Mouse (Mus musculus) lung, embryonic 15.5 days (tissue): ENCODE measurements around the gene Nhej1. TPM values are rescaled to one million over a fixed set of nuclear protein-coding genes. Genes with fewer than 3 reads are reported as not detected.

Source experiments
- ATAC-seq: fragments of 200-750 bp; cut with Nextera tagmentation; 2 replicates; pipeline ENCODE4 v1.8.0; 2017; ENCODE audit warnings: moderate number of reproducible peaks, borderline replicate concordance; ENCODE audit not compliant: low FRiP score, low TSS enrichment; ENCODE audit errors: extremely low read depth
- H3K27ac ChIP-seq: fragments of 300-500 bp; sonication (generic); 2 replicates; pipeline ENCODE4 v1.5.1; 2015; ENCODE audit warnings: moderate library complexity, mild to moderate bottlenecking, inconsistent platforms
- H3K27me3 ChIP-seq: fragments of 300-500 bp; sonication (generic); 2 replicates; pipeline ENCODE4 v1.6.1; 2015; ENCODE audit warnings: inconsistent platforms
- H3K36me3 ChIP-seq: fragments of 300-500 bp; sonication (generic); 2 replicates; pipeline ENCODE4 v1.6.1; 2015; ENCODE audit warnings: inconsistent platforms
- H3K4me1 ChIP-seq: fragments of 300-500 bp; sonication (generic); 2 replicates; pipeline ENCODE4 v1.6.1; 2015; ENCODE audit warnings: inconsistent platforms
- H3K4me2 ChIP-seq: fragments of 300-500 bp; sonication (generic); 2 replicates; pipeline ENCODE4 v1.6.1; 2015; ENCODE audit warnings: inconsistent platforms, mild to moderate bottlenecking, moderate library complexity
- H3K4me3 ChIP-seq: fragments of 300-500 bp; sonication (generic); 2 replicates; pipeline ENCODE4 v1.5.1; 2015; ENCODE audit warnings: mild to moderate bottlenecking, inconsistent platforms
- H3K9ac ChIP-seq: fragments of 300-500 bp; sonication (generic); 2 replicates; pipeline ENCODE4 v1.6.1; 2015; ENCODE audit warnings: inconsistent platforms
- H3K9me3 ChIP-seq: fragments of 300-500 bp; sonication (generic); 2 replicates; pipeline ENCODE4 v1.6.1; 2016; ENCODE audit warnings: inconsistent platforms
- WGBS: fragments of 180-500 bp; shearing (Covaris S2); methylation state at CpG from one replicate; pipeline ENCODE4 v1.1.7; 2015; 5-methylcytosine and 5-hydroxymethylcytosine counted together
- polyA plus RNA-seq: library from polyadenylated mRNA; unstranded; fragments of >200 nt; fragmentation: Nextera tagmentation; extraction: Ambion mirVana; gene quantifications from 2 replicates; pipeline ENCODE4 v1.2.1, GENCODE M21; 2015

Gene Nhej1
- polyA plus RNA-seq, 1 experiment from 2014 or later, result 10.4 TPM

GRCm38 (mm10) chr1:74947986-74948670, 176.9 kb downstream of the Nhej1 start:
- peak overlapping the region; percentile 57 for H3K4me2 ChIP-seq
- peaks cover 74% of the 10 kb centered on the region for H3K27me3 ChIP-seq
- H3K9ac ChIP-seq, result no peak overlapping the region
- H3K4me1 ChIP-seq, result peaks cover 38% of the 10 kb centered on the region
- H3K4me3 ChIP-seq, result peak overlapping the region; percentile 34
- no peak for ATAC-seq
- no peaks in the 10 kb centered on the region for H3K9me3 ChIP-seq
- H3K36me3 ChIP-seq, result no peaks in the 10 kb centered on the region
- 4% methylated on average over 40 of the region's 41 CpGs for WGBS
- H3K27ac ChIP-seq, result no peak overlapping the region

- peaks cover 18% of the 10 kb centered on the region for H3K27me3 ChIP-seq
- no peak overlapping the region for H3K4me2 ChIP-seq
- no peak overlapping the region for H3K4me3 ChIP-seq
- no peaks in the 10 kb centered on the region for H3K9me3 ChIP-seq
- no peaks in the 10 kb centered on the region for H3K36me3 ChIP-seq
- H3K9ac ChIP-seq, result no peak overlapping the region
- WGBS, result 44% methylated on average over 12 of the region's 12 CpGs
- ATAC-seq, result no peak
- H3K27ac ChIP-seq, result no peak overlapping the region
- no peaks in the 10 kb centered on the region for H3K4me1 ChIP-seq
Observed at GRCm38 (mm10) chr1:74941651-74942360, 183.2 kb downstream of the Nhej1 start.

- no peak for ATAC-seq
- 2% methylated on average over 3 of the region's 3 CpGs for WGBS
- H3K4me1 ChIP-seq, result 0 out of 2 replicates have a peak, but pooled peaks cover 2% of the 10 kb centered on the region
- no peaks in the 10 kb centered on the region for H3K9me3 ChIP-seq
- H3K27ac ChIP-seq, result no peak overlapping the region
- H3K4me3 ChIP-seq, result no peak overlapping the region
- peaks cover 20% of the 10 kb centered on the region; the same call in 1 of the 2 replicates for H3K27me3 ChIP-seq
- H3K4me2 ChIP-seq, result no peak overlapping the region
- no peaks in the 10 kb centered on the region for H3K36me3 ChIP-seq
- no peak overlapping the region for H3K9ac ChIP-seq
Observed at GRCm38 (mm10) chr1:74939762-74940161, 185.2 kb downstream of the Nhej1 start.

- H3K9me3 ChIP-seq, result no peaks in the 10 kb centered on the region
- H3K4me3 ChIP-seq, result no peak overlapping the region
- WGBS, result 48% methylated on average over 12 of the region's 12 CpGs
- H3K4me2 ChIP-seq, result no peak overlapping the region
- 0 out of 2 replicates have a peak, but pooled peaks cover 2% of the 10 kb centered on the region for H3K4me1 ChIP-seq
- ATAC-seq, result no peak
- no peaks in the 10 kb centered on the region for H3K36me3 ChIP-seq
- H3K27me3 ChIP-seq, result peaks cover 29% of the 10 kb centered on the region
- H3K27ac ChIP-seq, result no peak overlapping the region
- no peak overlapping the region for H3K9ac ChIP-seq
Observed at GRCm38 (mm10) chr1:74936221-74936830, 188.7 kb downstream of the Nhej1 start.

- 2% methylated on average over 18 of the region's 18 CpGs for WGBS
- peaks cover 28% of the 10 kb centered on the region for H3K27me3 ChIP-seq
- H3K4me3 ChIP-seq, result no peak within 1 kb of the TSS
Observed at GRCm38 (mm10) chr1:74935402-74935801, 189.6 kb downstream of the Nhej1 start, which contains the start of gene Cfap65. Cfap65 (minus strand) TSS chr1:74935599.

GRCm38 (mm10) chr1:74927621-74928296, 197.2 kb downstream of the Nhej1 start:
- peaks cover 18% of the 10 kb centered on the region for H3K27me3 ChIP-seq
- H3K4me3 ChIP-seq, result no peak overlapping the region
- H3K4me2 ChIP-seq, result no peak overlapping the region
- H3K9me3 ChIP-seq, result no peaks in the 10 kb centered on the region
- ATAC-seq, result no peak
- H3K36me3 ChIP-seq, result no peaks in the 10 kb centered on the region
- no peak overlapping the region for H3K9ac ChIP-seq
- no peaks in the 10 kb centered on the region for H3K4me1 ChIP-seq
- no peak overlapping the region for H3K27ac ChIP-seq
- 73% methylated on average over 9 of the region's 9 CpGs for WGBS

More at GRCm38 (mm10) chr1:74935402-74935801, 189.6 kb downstream of the Nhej1 start, which contains the start of gene Cfap65:
- H3K4me1 ChIP-seq, result 0 out of 2 replicates have a peak, but pooled peaks cover 2% of the 10 kb centered on the region
- peak within 1 kb of the TSS; percentile 42 for H3K4me2 ChIP-seq
- no peak within 1 kb of the TSS for H3K27ac ChIP-seq
- no peaks in the 10 kb centered on the region for H3K9me3 ChIP-seq
- ATAC-seq, result no peak
- H3K9ac ChIP-seq, result no peak within 1 kb of the TSS
- no peaks in the 10 kb centered on the region for H3K36me3 ChIP-seq

- no peak overlapping the region for H3K9ac ChIP-seq
- H3K9me3 ChIP-seq, result no peaks in the 10 kb centered on the region
- no peaks in the 10 kb centered on the region for H3K4me1 ChIP-seq
- peaks cover 14% of the 10 kb centered on the region for H3K27me3 ChIP-seq
- ATAC-seq, result no peak
- WGBS, result 28% methylated on average over 6 of the region's 6 CpGs
- H3K27ac ChIP-seq, result no peak overlapping the region
- H3K4me3 ChIP-seq, result no peak overlapping the region
- no peaks in the 10 kb centered on the region for H3K36me3 ChIP-seq
- H3K4me2 ChIP-seq, result no peak overlapping the region
Observed at GRCm38 (mm10) chr1:74926721-74927120, 198.3 kb downstream of the Nhej1 start.

GRCm38 (mm10) chr1:74924464-74924863, 200.5 kb downstream of the Nhej1 start:
- H3K4me1 ChIP-seq, result no peaks in the 10 kb centered on the region
- no peak overlapping the region for H3K9ac ChIP-seq
- H3K4me3 ChIP-seq, result no peak overlapping the region
- no peaks in the 10 kb centered on the region for H3K9me3 ChIP-seq
- H3K27ac ChIP-seq, result no peak overlapping the region
- 58% methylated on average over 4 of the region's 4 CpGs for WGBS
- no peak overlapping the region for H3K4me2 ChIP-seq
- peaks cover 8% of the 10 kb centered on the region; the same call in 1 of the 2 replicates for H3K27me3 ChIP-seq
- no peaks in the 10 kb centered on the region for H3K36me3 ChIP-seq
- ATAC-seq, result no peak

Other genes starting within 250 kb of the Nhej1 start
- not detected in 2 replicates for gene Fev, start 239.8 kb downstream of the Nhej1 start, polyA plus RNA-seq
- not detected in 2 replicates for gene Cryba2, start 232.1 kb downstream of the Nhej1 start, polyA plus RNA-seq
- gene Cfap65, start 189.6 kb downstream of the Nhej1 start, polyA plus RNA-seq, result 0.81 and 0.97 TPM in 2 replicates
- gene Ihh, start 173.5 kb downstream of the Nhej1 start, polyA plus RNA-seq, result 0.06 and 0.07 TPM in 2 replicates
- 0.33 and 0.41 TPM in 2 replicates for gene Slc23a3, start 8.7 kb upstream of the Nhej1 start, polyA plus RNA-seq
- 36.5 and 41.6 TPM in 2 replicates for gene Cnppd1, start 17.5 kb upstream of the Nhej1 start, polyA plus RNA-seq
- gene Retreg2, start 17.6 kb upstream of the Nhej1 start, polyA plus RNA-seq, result 48.6 and 49.8 TPM in 2 replicates
- gene Zfand2b, start 43.4 kb upstream of the Nhej1 start, polyA plus RNA-seq, result 38.1 and 39.9 TPM in 2 replicates
- gene Abcb6, start 55.2 kb upstream of the Nhej1 start, polyA plus RNA-seq, result 16.1 and 17.1 TPM in 2 replicates
- gene Ankzf1, start 67.0 kb upstream of the Nhej1 start, polyA plus RNA-seq, result 21.8 and 23.2 TPM in 2 replicates
- gene Atg9a, start 67.0 kb upstream of the Nhej1 start, polyA plus RNA-seq, result 21.9 and 27.6 TPM in 2 replicates
- gene Glb1l, start 85.6 kb upstream of the Nhej1 start, polyA plus RNA-seq, result 16.2 and 16.6 TPM in 2 replicates
- 136 and 137 TPM in 2 replicates for gene Stk16, start 85.6 kb upstream of the Nhej1 start, polyA plus RNA-seq
- gene Tuba4a, start 94.7 kb upstream of the Nhej1 start, polyA plus RNA-seq, result 35.8 and 44.9 TPM in 2 replicates
- gene A630095N17Rik, start 106.9 kb upstream of the Nhej1 start, polyA plus RNA-seq, result not detected in 2 replicates
- gene Dnajb2, start 111.2 kb upstream of the Nhej1 start, polyA plus RNA-seq, result 30.8 and 33.3 TPM in 2 replicates
- 0.39 and 0.72 TPM in 2 replicates for gene Ptprn, start 139.3 kb upstream of the Nhej1 start, polyA plus RNA-seq
- gene Resp18, start 153.2 kb upstream of the Nhej1 start, polyA plus RNA-seq, result 0.91 and 1.4 TPM in 2 replicates
- 121 and 124 TPM in 2 replicates for gene Dnpep, start 192.8 kb upstream of the Nhej1 start, polyA plus RNA-seq
- gene Des, start 235.1 kb upstream of the Nhej1 start, polyA plus RNA-seq, result 57.1 and 59.5 TPM in 2 replicates